Mouse (Mus musculus): ENCODE measurements around the gene Nck2.
"Not testable (repeated sequence)": the region's sequence is repeated elsewhere in the genome, so short reads cannot be mapped to it uniquely, and the experiment has no call there.

Nck2 gene

DNA sequence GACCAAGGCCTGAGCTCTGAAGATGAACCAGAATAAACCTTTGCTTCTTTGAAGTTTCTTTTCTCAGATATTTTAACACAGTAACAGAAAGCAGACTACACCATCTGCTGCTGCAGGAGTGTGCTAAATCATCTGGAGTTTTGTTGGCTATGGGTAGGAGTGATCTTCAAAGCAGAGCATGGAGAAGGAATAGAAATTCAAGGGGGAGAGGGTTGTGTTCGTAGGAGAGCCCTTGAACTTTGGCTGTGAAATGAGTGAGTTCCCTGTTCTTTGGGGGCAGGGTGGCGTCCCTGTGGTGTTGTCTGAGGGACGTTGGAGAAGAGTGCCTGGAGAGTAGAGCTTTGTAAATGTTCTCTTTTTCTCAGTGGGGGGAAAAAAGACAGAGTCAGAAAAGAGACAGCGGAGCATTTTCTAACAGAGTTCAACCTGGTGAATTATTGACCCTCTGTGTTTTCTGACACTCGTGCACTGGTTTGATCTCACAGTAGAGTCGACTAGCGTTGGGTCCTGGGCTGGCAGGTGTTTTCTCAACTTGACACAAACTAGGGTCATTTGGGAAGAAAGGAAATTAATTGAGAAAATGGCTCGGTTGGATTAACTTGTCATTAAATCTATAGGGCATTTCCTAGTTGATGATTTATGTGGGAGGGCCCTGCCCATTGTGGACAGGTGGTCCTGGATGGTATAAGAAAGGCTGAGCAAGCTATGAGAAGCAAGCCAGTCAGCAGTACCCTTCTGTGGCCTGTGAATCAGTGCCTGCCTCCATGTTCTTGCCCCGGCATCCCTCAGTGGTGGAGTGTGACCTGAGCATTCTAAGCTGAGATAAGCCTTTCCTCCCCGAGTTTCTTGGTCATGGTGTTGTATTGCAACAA, 57.8 kb downstream of the Nck2 start:
- no peak for DNase-seq (ENCODE audit: low read depth, low spot score)

GRCm38 (mm10) chr1:43502792-43503146, 58.4 kb downstream of the Nck2 start:
- no peak for DNase-seq (ENCODE audit: low read depth, low spot score)

- DNase-seq (ENCODE audit: low read depth, low spot score), result no peak
Measured at GRCm38 (mm10) chr1:43503261-43503660, 58.9 kb downstream of the Nck2 start.

- no peak for DNase-seq (ENCODE audit: low read depth, low spot score)
Measured at GRCm38 (mm10) chr1:43503676-43504075, 59.3 kb downstream of the Nck2 start.

- DNase-seq (ENCODE audit: low read depth, low spot score), result no peak
Measured at GRCm38 (mm10) chr1:43504235-43504634, 59.9 kb downstream of the Nck2 start.

DNA sequence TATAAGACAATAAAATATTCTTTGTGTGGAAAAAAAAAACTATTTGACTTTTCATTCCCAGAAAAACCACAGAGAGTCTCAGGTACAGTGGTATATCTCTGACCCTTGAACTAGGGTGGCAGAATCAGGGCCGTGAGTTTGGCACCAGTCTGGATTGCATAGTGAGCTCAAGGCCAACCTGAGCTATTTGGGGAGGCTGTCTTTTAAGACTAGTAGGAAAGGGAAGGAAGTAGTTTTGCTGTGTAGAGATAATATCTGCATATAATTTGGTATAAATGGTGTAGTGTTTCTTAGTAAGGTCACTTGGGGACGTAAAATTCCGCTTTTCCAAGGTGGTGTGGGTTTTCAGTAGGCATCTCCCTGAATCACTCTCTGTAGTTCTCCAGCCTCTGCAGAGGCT, 62.3 kb downstream of the Nck2 start:
- no peak for DNase-seq (ENCODE audit: low read depth, low spot score)

DNA sequence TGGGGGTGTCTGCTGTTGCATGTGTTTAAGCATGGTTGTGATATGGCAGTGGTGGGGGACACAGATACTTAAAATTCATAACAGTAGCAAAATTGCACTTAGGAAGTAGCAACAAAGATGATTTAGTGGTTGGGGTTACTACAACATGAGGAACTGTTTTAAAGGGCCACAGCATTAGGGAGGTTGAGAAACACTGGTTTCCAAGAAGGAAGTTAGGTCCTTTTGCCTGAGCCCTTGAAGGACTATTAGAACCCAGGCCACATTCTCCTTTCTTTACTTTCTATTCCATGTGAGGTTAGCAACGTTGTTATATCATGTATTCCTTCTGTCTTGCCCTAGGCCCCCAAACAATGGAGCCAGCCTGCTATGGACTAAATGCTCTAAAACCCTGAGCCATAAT, 63.4 kb downstream of the Nck2 start:
- DNase-seq (ENCODE audit: low read depth, low spot score), result no peak

GRCm38 (mm10) chr1:43511256-43511655, 66.9 kb downstream of the Nck2 start:
- peak; percentile 77 for DNase-seq (ENCODE audit: low read depth, low spot score)

GRCm38 (mm10) chr1:43511667-43512066, 67.3 kb downstream of the Nck2 start:
- DNase-seq (ENCODE audit: low read depth, low spot score), result no peak

GRCm38 (mm10) chr1:43517405-43517804, 73.0 kb downstream of the Nck2 start:
- DNase-seq (ENCODE audit: low read depth, low spot score), result no peak

GRCm38 (mm10) chr1:43520216-43520988, 76.0 kb downstream of the Nck2 start:
- DNase-seq (ENCODE audit: low read depth, low spot score), result no peak

- no peak for DNase-seq (ENCODE audit: low read depth, low spot score)
Measured at GRCm38 (mm10) chr1:43520989-43521371, 76.6 kb downstream of the Nck2 start.

DNA sequence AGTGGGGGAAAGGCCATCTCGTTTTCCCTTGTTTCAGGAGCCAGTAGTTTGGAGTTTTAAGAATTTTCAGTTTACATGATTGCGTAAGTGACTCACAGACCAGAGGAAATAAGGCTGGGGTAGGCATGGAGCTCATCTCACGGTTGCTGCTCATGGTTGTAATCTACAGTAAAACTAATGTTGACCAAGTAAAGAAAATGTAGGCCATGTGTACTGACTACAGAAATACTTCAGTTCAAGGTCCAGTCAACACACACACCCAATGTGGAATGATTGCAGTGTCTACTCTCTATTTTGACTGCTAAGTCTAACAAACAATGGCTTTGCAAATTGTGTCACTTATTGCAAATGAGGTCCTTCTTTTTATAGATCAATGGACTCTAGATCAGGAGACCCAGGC, 77.1 kb downstream of the Nck2 start:
- DNase-seq (ENCODE audit: low read depth, low spot score), result no peak

DNA sequence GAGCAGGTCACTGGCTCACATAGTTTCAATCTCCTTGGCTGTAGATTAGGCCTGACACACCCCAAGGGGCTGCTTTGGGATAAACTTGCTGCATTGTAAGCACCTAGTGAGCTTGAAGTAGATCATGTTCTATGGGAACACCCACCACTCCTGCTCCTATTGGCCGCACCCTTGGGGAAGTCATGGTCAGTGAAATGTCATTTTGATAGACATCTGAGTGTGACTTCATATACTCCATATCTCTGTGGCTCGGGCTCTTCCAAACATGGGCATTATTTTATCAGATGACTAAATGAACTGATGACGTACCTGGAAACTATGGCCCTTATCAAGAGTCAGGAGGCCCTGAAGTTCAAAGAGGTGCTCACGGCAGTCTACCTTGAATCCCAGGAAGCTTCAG, 77.6 kb downstream of the Nck2 start:
- DNase-seq (ENCODE audit: low read depth, low spot score), result peak; percentile 7

- no peak for DNase-seq (ENCODE audit: low read depth, low spot score)
Measured at GRCm38 (mm10) chr1:43522976-43523375, 78.6 kb downstream of the Nck2 start.

- DNase-seq (ENCODE audit: low read depth, low spot score), result no peak
Measured at GRCm38 (mm10) chr1:43524332-43524731, 80.0 kb downstream of the Nck2 start.

- no peak for DNase-seq (ENCODE audit: low read depth, low spot score)
Measured at GRCm38 (mm10) chr1:43528275-43528674, 83.9 kb downstream of the Nck2 start.

- no peak for DNase-seq (ENCODE audit: low read depth, low spot score)
Measured at GRCm38 (mm10) chr1:43529086-43529485, 84.7 kb downstream of the Nck2 start.

GRCm38 (mm10) chr1:43530295-43531020, 86.1 kb downstream of the Nck2 start:
- DNase-seq (ENCODE audit: low read depth, low spot score), result no peak

- DNase-seq (ENCODE audit: low read depth, low spot score), result no peak
Measured at GRCm38 (mm10) chr1:43531307-43531706, 86.9 kb downstream of the Nck2 start.

GRCm38 (mm10) chr1:43532279-43532678, 87.9 kb downstream of the Nck2 start:
- no peak for DNase-seq (ENCODE audit: low read depth, low spot score)

- not testable (repeated sequence) for DNase-seq (ENCODE audit: low read depth, low spot score)
Measured at GRCm38 (mm10) chr1:43533497-43533896, 89.1 kb downstream of the Nck2 start.

Data from R1 (cell line).